9 mouse cellular contexts compared by ENCODE assay signal in the genomic region with DNA sequence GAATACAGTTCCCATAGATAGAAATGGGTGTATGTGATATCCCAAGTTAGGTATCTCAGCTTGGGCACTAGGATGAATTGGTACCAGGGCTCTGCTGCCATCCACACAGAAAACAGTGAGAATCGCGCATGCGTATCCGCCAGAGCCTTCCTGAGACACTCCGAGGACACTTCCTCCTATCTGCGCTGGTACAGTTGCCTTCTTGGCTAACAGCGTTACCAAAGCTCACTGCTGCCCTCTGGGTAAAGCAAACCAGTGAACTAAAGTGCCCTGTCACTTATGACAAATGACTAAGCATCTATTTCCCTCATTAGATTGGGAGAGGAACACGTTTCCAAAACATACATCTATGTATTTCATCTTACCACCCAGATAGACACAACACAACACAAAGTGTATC.
DNase-seq lines count a peak whose midpoint lies in the region; ATAC-seq lines count a peak whose summit lies in the region.
"Had no signal": no experiment of that assay in that cellular context is flagged by ENCODE, and none has a peak within 500 bp of the region (broad histone marks: within the 10 kb centered on the region; RNA-seq: fewer than 3 reads in every experiment).

No protein-coding gene starts in this region.

- no peak overlapping the region for H3K9ac ChIP-seq in kidney, embryonic 14.5 days (ENCODE audit: low read depth, low read length)
- H3K9ac ChIP-seq: limb, embryonic 12.5 days had no signal

- ATAC-seq in kidney, embryonic 14.5 days (ENCODE audit: low FRiP score, low TSS enrichment), result no peak
- ATAC-seq in activated CD4-positive, CD25-positive, alpha-beta regulatory T cell, adult 4 months, result peak; percentile 95
- ATAC-seq in megakaryocyte progenitor cell, adult 5-6 weeks (replicated peaks; ENCODE audit: poor library complexity), result peak; percentile 99

- WGBS in kidney, embryonic 14.5 days, result 69% methylated on average over 8 of the region's 8 CpGs

- no peak overlapping the region for H3K27ac ChIP-seq in kidney, embryonic 14.5 days (ENCODE audit: low read depth, low read length)
- H3K27ac ChIP-seq: limb, embryonic 12.5 days had no signal

- H3K27me3 ChIP-seq in kidney, embryonic 14.5 days (ENCODE audit: control insufficient read depth, insufficient read depth, low read length), result no peaks in the 10 kb centered on the region
- H3K27me3 ChIP-seq: limb, embryonic 12.5 days had no signal

- DNase-seq in kidney, adult 18-20 months, result peak; percentile 59
- DNase-seq in heart, adult 8-10 months (ENCODE audit: low spot score), result peak; percentile 56
- peak; percentile 13 to 37 for DNase-seq in layer of hippocampus, postnatal 14 days (ENCODE audit: low spot score in 2 of 2)
- peak; percentile 80 to 90 for DNase-seq in thymus, adult 18-20 months
- DNase-seq in Muller cell, postnatal 12 days (ENCODE audit: inconsistent ontology term), result no peak

- no peak overlapping the region for H3K4me2 ChIP-seq in kidney, embryonic 14.5 days (replicated peaks; ENCODE audit: low read depth, low read length)
- H3K4me2 ChIP-seq: limb, embryonic 12.5 days had no signal

- no peak overlapping the region for H3K4me3 ChIP-seq in kidney, embryonic 14.5 days (ENCODE audit: low read length)
- H3K4me3 ChIP-seq: limb, embryonic 12.5 days had no signal

- H3K36me3 ChIP-seq in kidney, embryonic 14.5 days (ENCODE audit: control insufficient read depth, insufficient read depth, low read length), result no peaks in the 10 kb centered on the region
- H3K36me3 ChIP-seq: limb, embryonic 12.5 days had no signal

- H3K4me1 ChIP-seq in kidney, embryonic 14.5 days (ENCODE audit: control insufficient read depth, insufficient read depth, low read length), result no peaks in the 10 kb centered on the region

- no peaks in the 10 kb centered on the region for H3K9me3 ChIP-seq in kidney, embryonic 14.5 days (ENCODE audit: control insufficient read depth, low read length)
- H3K9me3 ChIP-seq: limb, embryonic 12.5 days had no signal
